Mouse (Mus musculus) lung, postnatal 4 days (tissue): ENCODE results near the gene Supt4a.

ENCODE experiments used
- DNase-seq, 2 experiments: peaks; one replicate each; pipeline ENCODE4 v3.0.0; 2021

The Supt4a gene

GRCm38 (mm10) chr11:87737175-87737740 lies at the start of gene Supt4a:
Supt4a (plus strand) TSS chr11:87737552.
- peak; percentile 97 for DNase-seq

- DNase-seq, result no peak
Observed at GRCm38 (mm10) chr11:87688478-87689203, 48.7 kb upstream of the Supt4a start.

DNA sequence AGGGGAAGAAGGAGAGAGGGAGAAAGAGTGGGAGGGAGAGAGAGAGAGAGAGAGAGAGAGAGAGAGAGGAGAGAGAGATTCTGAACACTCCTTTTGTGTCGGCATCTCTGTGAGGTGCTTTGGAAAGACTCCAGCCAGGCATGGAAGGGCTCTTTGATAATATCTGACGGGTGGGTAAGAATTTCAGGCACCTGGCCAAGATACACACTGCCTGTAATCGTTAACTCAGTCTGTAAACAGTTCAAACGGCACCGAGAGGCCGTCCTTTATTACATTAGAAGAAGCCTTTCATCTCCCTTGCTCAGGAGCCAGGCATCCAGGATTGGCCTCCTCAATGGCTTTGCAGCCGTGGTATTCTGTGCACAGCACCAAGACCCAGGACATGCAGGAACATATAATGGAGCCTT lies 47.9 kb upstream of the Supt4a start:
- DNase-seq, result peak; percentile 78

- DNase-seq, result peak in 1 of 2 experiments; percentile 21
Observed at GRCm38 (mm10) chr11:87690054-87690740, 47.2 kb upstream of the Supt4a start.

GRCm38 (mm10) chr11:87697131-87697682 lies 40.1 kb upstream of the Supt4a start:
- DNase-seq, result no peak

GRCm38 (mm10) chr11:87698126-87698525 lies 39.2 kb upstream of the Supt4a start:
- DNase-seq, result no peak

- no peak for DNase-seq
Observed at GRCm38 (mm10) chr11:87701108-87701507, 36.2 kb upstream of the Supt4a start.

DNA sequence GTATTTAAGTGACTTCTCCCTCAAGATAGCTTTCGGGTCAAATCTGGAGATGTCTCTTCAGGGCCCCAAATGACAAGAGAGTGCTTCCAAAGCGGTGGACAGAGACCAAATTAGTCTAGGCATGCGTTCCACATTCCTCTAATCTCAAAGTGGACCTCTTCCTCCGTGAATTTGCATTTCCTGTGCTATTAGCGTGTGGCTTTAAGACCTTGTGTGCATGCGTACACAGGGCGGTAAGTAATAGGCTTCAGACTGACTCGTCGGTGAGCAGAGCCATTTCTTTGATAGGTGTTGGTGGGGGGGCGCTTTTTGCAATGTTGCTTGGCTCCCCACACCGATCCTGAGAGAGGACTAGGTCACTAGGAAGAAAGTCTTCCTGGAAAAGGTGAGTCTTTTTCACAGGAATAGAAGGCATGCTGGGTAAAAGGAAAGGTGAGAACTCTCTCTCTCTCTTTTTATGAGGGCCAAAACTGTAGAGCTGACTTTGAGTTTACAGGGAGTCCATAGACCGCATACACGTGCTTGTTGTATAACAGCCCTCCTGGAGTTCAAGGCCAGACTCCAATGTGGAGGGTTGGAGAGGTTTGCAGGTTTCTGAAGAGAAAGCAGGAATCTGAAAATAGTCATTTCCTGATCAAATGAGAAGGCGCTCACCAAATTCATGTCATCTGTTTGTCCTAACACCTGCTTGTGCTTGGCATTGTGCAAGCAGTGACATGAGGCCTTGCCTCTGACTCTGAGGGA lies 35.3 kb upstream of the Supt4a start:
- DNase-seq, result no peak

DNA sequence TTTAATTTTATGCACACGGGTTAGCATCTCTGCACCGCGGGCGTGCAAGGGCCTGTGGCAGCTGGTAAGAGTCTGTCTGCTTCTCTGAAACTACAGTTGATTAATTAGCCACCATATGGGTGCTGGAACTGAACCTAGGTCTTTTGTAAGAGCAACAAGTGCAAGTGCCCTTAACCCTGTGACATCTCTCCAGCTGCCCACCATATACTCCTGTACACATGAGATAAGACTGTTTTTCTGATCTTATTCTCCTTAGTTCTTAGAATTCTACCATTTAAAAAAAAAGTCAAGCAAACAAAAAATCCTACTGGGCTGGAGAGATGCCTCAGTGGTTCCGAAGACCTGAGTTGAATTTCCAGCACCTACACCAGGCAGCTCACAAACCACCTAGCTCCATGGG lies 33.7 kb upstream of the Supt4a start:
- no peak for DNase-seq

DNA sequence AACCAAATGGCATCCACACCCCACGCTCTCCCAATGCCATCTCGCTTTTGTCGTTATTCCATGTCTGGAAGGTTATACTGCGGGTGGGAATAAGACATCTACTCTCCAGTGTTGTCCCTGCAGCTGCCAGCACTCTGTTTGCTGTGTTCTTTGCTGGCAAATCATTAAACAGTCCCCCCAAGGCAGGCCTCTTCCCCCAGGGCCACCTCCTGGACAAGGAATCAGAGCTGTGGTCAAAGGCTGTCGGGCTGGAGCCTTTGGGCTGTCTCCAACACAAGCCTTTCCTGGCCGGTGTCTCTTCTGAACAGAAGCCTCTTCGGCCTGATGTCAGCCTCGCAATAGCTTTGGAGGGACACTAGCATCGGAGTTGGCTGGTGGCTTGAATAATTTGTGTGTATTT lies 33.1 kb upstream of the Supt4a start:
- no peak for DNase-seq

DNA sequence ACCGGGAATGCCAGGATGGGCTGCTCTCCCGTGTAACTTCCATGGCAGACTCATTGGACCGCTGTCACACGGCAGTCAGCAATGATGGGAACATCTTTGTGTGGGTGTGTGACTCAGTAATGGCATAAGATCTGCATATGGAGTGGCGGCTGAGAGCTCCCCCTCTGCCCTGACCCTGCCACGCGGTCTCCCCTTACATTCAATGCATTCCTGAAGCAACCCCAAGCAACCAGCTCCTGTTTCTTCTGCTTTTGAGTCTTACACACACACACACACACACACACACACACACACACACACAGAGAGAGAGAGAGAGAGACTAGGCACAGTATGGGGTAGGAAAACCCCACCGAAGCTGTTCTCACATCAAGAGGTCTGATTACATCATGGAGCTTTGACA lies 29.8 kb upstream of the Supt4a start:
- DNase-seq, result no peak

DNA sequence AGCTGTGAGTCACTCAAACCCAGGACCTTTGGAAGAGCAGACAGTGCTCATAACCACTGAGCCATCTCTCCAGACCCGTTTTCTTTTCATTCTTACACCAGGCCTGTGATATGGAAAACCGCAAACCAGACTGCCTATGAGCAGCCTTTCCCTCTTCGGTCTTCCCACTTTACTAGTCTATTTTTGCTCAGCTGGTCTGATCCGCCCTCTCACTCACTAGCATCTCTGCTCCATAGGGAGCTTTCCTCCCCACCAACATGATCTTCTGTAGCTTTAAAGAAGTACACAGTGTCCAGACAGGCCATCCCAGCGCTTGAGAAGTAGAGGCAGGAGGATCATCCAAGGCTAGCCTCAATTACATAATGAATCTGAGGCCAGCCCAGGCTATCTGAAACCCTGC lies 28.4 kb upstream of the Supt4a start:
- no peak for DNase-seq

DNA sequence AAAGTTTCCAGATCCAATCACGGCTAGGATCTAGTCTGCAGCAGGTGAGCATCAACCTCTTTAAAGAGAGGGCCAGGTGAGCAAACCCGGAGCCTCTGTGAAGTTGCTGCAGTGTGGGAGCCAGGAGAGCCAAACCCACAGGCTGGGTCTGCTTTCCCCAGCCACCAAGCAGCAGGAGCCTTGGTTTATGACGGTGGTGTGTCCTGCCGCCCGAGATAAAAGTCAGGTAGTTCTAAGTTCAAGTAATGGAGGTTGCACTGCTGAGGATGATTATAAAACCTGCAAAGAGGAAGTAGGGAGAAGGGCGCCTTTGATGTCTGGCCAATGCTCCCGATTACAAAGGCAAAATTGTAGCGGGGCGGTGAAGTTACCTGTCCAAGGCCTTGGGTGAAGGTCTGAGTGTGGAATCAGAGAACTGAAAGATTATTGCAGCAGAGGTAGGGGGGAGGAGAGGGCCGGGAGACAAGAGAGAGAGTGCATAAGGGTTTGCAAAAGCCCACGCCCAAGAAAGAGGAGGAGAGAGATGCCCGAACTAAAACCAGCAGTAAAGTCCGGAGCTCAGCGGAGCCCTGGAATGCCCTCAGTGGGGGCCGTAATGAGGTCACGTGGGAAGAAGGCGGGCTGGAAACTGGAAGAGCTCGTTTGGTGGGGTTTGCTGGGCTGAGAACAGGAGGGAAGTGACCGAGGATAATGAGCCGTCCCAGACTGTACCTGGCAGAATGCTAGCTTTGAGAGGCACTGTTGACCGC lies 27.7 kb upstream of the Supt4a start:
- peak; percentile 79 to 88 for DNase-seq

DNA sequence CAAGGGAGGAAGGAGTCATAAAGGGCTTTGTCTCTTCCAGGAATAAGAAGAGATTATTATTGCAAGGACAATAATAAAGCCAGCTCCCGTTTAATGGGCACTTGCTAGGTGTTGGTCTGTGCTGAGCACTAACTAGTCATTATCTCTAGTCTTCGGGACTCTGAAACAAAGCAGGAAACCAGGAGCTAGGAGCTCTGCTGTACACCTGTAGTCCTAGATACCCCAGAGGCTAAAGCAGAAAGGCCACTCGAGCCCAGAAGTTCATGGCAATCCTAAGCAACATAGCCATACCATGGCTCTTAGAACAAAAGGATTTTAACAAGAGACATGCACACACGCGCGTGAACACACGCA lies 27.1 kb upstream of the Supt4a start:
- DNase-seq, result no peak

- DNase-seq, result no peak
Observed at GRCm38 (mm10) chr11:87712188-87712587, 25.2 kb upstream of the Supt4a start.

- DNase-seq, result no peak
Observed at GRCm38 (mm10) chr11:87715999-87716398, 21.4 kb upstream of the Supt4a start.

GRCm38 (mm10) chr11:87719526-87719925 lies 17.8 kb upstream of the Supt4a start:
- no peak for DNase-seq

GRCm38 (mm10) chr11:87720324-87720723 lies 17.0 kb upstream of the Supt4a start:
- DNase-seq, result peak in 1 of 2 experiments; percentile 18

DNA sequence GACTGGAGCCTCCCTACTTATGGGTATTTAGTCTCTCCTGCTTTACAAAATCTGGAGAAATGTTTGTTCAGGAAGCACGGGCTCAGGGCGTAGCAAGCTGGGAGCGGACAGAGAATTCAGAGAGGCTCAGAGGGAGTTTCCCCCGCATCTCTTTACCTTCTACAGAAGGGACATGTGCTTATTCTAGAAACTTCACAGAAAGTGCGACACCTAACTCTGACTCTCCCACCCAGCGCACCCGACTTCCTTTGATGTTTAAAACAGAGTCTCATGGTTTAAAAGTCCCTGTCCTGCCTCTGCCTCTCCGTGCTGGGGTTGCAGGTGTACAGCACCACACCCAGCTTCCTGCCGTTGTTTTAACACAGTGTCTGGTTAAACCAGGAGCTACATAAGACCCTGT lies 16.5 kb upstream of the Supt4a start:
- DNase-seq, result no peak

- no peak for DNase-seq
Observed at GRCm38 (mm10) chr11:87722168-87722567, 15.2 kb upstream of the Supt4a start.

DNA sequence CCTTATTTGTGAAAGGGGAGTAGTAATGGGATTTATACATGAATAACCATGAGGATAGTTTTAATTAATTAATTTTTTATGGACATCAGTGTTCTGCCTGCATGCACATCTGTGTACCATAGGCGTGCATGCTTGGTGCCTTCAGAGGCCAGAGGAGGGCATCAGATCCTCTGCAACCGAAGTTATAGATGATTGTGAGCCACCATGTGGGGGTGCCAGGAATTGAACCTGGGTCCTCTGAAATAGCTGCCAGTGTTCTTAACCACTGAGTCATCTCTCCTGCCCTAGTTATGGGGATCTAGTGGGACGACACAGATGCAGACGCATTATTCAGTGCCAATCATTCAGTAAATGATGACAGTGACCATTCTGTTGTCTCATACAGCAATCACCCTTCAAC lies 14.5 kb upstream of the Supt4a start:
- DNase-seq, result no peak

GRCm38 (mm10) chr11:87725515-87725914 lies 11.8 kb upstream of the Supt4a start:
- DNase-seq, result no peak
